Mouse (Mus musculus) cerebral cortex, adult 2 months (tissue): Measurements from ENCODE around the gene Camta1.

ENCODE experiments used
- WGBS: fragments of 180-500 bp; shearing (Covaris S2); methylation state at CpG from one replicate; pipeline ENCODE4 v1.1.7; 2018; 5-methylcytosine and 5-hydroxymethylcytosine counted together

Gene Camta1

GRCm38 (mm10) chr4:151330983-151331382 is 530.7 kb downstream of the Camta1 start:
- WGBS = 71% methylated on average over 8 of the region's 8 CpGs

- 88% methylated on average over 6 of the region's 6 CpGs for WGBS
Observed at GRCm38 (mm10) chr4:151328071-151328470, 533.6 kb downstream of the Camta1 start.

- WGBS = 84% methylated on average over 8 of the region's 8 CpGs
Observed at GRCm38 (mm10) chr4:151326971-151327686, 534.5 kb downstream of the Camta1 start.

GRCm38 (mm10) chr4:151316428-151316827 is 545.2 kb downstream of the Camta1 start:
- 89% methylated on average over 10 of the region's 10 CpGs for WGBS

GRCm38 (mm10) chr4:151315726-151316125 is 546.0 kb downstream of the Camta1 start:
- WGBS = 60% methylated on average over 10 of the region's 10 CpGs

GRCm38 (mm10) chr4:151310773-151311172 is 550.9 kb downstream of the Camta1 start:
- WGBS = 85% methylated on average over 8 of the region's 8 CpGs

- WGBS = 74% methylated on average over 12 of the region's 12 CpGs
Observed at GRCm38 (mm10) chr4:151310056-151310685, 551.5 kb downstream of the Camta1 start.

GRCm38 (mm10) chr4:151306890-151307289 is 554.8 kb downstream of the Camta1 start:
- 60% methylated on average over 11 of the region's 11 CpGs for WGBS

GRCm38 (mm10) chr4:151306311-151306765 is 555.3 kb downstream of the Camta1 start:
- 59% methylated on average over 11 of the region's 11 CpGs for WGBS

GRCm38 (mm10) chr4:151305761-151306160 is 555.9 kb downstream of the Camta1 start:
- 82% methylated on average over 6 of the region's 6 CpGs for WGBS

- 76% methylated on average over 3 of the region's 3 CpGs for WGBS
Observed at GRCm38 (mm10) chr4:151303931-151304330, 557.7 kb downstream of the Camta1 start.

- WGBS = 85% methylated on average over 5 of the region's 5 CpGs
Observed at GRCm38 (mm10) chr4:151303436-151303835, 558.2 kb downstream of the Camta1 start.

- 38% methylated on average over 11 of the region's 11 CpGs for WGBS
Observed at GRCm38 (mm10) chr4:151302195-151303126, 559.2 kb downstream of the Camta1 start.

GRCm38 (mm10) chr4:151301337-151301736 is 560.3 kb downstream of the Camta1 start:
- 51% methylated on average over 9 of the region's 9 CpGs for WGBS

GRCm38 (mm10) chr4:151300706-151301105 is 561.0 kb downstream of the Camta1 start:
- WGBS = 19% methylated on average over 15 of the region's 15 CpGs

- 81% methylated on average over 13 of the region's 13 CpGs for WGBS
Observed at GRCm38 (mm10) chr4:151295515-151296203, 566.0 kb downstream of the Camta1 start.

GRCm38 (mm10) chr4:151288893-151289585 is 572.6 kb downstream of the Camta1 start:
- 61% methylated on average over 6 of the region's 6 CpGs for WGBS

GRCm38 (mm10) chr4:151285905-151286445 is 575.7 kb downstream of the Camta1 start:
- WGBS = 60% methylated on average over 12 of the region's 12 CpGs

GRCm38 (mm10) chr4:151285432-151285831 is 576.2 kb downstream of the Camta1 start:
- 77% methylated on average over 3 of the region's 3 CpGs for WGBS

- 19% methylated on average over 16 of the region's 16 CpGs for WGBS
Observed at GRCm38 (mm10) chr4:151283092-151283741, 578.5 kb downstream of the Camta1 start.
